Mouse (Mus musculus): ENCODE measurements around the gene Mark3. TPM values are rescaled to one million over a fixed set of nuclear protein-coding genes. Genes with fewer than 3 reads are reported as not detected.

The Mark3 gene
- polyA plus RNA-seq, 1 experiment = 4.4 TPM

DNA sequence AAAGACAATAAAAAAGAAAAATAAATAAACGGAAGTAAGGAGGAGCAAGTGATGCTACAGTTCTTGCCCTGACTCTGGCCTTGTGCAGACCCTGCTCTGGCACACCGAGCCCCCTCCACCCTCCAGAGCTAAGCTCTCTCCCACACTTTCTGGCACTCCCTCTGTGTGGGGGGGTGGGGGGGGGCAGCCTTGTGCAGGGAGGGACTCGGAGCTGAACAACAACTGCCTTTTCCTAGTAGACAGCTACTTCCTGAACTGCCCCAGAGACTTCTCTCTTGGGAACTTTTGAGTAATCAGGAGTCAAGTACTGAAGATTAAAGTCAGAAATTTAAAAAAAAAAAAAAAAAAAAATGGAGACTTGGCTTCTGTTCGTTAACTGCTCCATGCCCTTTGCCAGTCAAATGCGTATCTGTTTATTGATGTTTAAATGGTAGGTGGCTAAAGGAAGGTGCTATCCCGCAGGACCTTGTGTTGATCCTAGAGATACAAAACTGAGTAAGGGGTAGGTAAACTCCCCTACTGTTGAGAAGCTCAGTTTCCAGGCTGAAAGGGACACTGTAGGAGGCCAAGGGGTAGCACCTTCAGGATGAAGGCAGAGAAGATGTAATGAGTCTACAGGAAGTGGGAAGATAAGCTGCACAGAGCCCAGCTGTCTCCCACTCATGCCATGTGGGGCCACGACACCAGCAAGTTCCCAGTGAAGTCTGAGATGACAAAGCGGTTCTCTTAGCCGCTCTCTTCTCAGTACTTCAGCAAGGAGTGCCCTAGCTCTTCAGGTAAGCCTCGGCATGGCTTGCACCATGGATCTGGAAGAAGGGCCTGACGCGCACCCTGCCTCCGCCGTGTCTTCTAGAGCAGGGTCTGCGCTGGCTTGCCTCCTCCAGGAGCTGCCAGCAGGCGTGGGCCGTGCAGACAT, 89.2 kb downstream of the Mark3 start:
- no peaks in the 10 kb centered on the region for H3K27me3 ChIP-seq (replicated peaks)
- H3K4me1 ChIP-seq = peaks cover 53% of the 10 kb centered on the region
- no peaks in the 10 kb centered on the region for H3K9me3 ChIP-seq
- peaks cover 31% of the 10 kb centered on the region for H3K36me3 ChIP-seq (replicated peaks; ENCODE audit: low read length)
- peak; percentile 83; the same call in 2 of the 3 replicates for TF ChIP-seq GATA1 (IDR thresholded peaks at IDR 0.05; ENCODE audit: borderline replicate concordance, low read length)
- 0 out of 2 replicates have a peak, but pooled peaks have one; percentile 25 for TF ChIP-seq FLI1 (IDR thresholded peaks at IDR 0.05; ENCODE audit: low read length)
- peak overlapping the region; percentile 74 for H3K4me3 ChIP-seq (replicated peaks)

DNA sequence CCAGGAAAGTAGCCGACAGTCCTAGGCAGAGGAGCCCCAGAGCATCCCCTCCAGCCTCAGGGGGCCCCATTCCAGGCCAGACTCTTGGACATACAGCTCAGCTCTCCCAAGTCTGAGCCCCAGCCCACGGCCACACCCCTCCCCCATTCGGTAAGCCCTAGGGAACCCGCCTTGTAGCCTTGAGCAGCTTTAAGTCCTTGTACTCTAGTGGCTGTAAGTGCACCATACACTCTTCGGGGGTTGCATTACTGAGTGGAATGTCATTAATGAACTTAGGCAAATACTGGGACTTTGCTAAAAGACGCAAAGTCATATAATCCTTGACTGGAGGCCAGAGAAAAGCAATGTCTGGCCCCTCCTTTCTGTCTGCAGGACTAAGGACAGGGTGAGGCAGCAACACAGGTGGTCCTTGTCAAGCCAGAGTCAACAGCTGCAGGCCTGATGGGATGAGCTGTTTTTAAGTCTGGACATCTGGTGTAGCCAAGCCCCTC, 89.9 kb downstream of the Mark3 start:
- no peaks in the 10 kb centered on the region for H3K27me3 ChIP-seq (replicated peaks)
- peaks cover 60% of the 10 kb centered on the region for H3K4me1 ChIP-seq
- no peak for TF ChIP-seq GATA1 (IDR thresholded peaks at IDR 0.05; ENCODE audit: borderline replicate concordance, low read length)
- TF ChIP-seq FLI1 (IDR thresholded peaks at IDR 0.05; ENCODE audit: low read length) = no peak

DNA sequence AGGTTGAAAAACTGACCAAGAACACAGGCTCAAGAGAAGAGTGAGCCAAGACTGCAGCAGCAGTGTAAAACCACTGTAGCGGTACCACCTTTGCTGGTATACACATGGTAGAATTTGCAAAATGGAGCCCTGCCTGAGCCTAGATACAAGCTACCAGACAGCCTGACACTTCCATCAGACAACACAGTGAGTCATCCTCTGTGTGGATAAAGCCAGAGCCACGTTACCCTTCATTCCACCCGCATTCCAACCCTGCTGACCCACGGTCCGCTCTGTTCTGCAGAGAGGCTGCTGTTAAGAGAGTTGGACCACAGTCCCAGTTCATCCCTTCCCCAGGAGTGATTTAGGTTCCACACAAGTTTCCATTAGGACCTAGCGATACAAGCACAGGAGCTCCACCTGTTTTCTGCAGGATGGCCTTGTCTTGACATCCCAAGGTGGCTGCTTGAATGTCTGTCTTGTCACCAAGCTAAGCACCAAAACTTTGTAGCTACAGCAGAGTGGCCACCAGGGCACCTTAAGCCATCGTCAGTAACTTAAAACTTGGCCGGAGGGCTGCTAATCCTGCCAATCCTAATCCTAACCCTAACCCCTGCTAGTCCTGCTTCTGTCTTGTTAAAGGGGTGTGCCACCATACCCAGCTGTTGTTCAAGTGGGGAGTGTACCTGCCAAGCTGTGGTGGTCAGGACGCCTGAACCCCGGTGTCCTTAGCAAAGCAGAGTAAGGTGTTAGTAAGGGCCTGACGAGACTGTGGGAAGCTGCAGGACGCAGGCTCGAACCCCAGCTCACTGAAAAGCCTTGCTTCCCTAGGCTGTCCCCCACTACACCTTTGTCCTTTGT, 90.9 kb downstream of the Mark3 start:
- peaks cover 2% of the 10 kb centered on the region for H3K27me3 ChIP-seq (replicated peaks)
- H3K4me1 ChIP-seq = peaks cover 71% of the 10 kb centered on the region
- H3K36me3 ChIP-seq (replicated peaks; ENCODE audit: low read length) = peaks cover 26% of the 10 kb centered on the region
- H3K9me3 ChIP-seq = no peaks in the 10 kb centered on the region
- TF ChIP-seq GATA1 (IDR thresholded peaks at IDR 0.05; ENCODE audit: borderline replicate concordance, low read length) (no peak), FLI1 (IDR thresholded peaks at IDR 0.05; ENCODE audit: low read length) (no peak)
- no peak overlapping the region for H3K4me3 ChIP-seq (replicated peaks)

More for the DNA sequence above, 89.9 kb downstream of the Mark3 start:
- peak overlapping the region; percentile 74 for H3K4me3 ChIP-seq (replicated peaks)
- no peaks in the 10 kb centered on the region for H3K9me3 ChIP-seq
- peaks cover 25% of the 10 kb centered on the region for H3K36me3 ChIP-seq (replicated peaks; ENCODE audit: low read length)

DNA sequence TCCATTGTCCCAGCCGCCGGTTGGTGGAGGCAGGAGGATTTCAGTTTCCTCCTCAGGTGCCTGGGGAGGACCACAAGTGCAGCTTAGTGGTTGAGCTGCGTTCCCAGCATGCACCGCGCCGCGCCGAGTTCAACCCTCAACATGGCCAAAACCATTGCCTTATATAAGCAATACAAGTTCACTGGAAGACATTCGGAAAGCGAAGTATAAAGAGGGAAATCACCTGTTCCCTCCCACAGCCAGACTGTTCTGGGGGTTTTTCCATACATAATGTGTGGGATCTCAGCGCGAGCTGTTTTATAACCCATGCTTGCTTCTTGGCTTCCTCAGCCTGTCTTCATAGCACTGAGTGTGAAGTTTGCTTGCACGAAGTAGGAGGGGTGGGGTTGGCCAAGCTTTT, 92.1 kb downstream of the Mark3 start:
- H3K4me1 ChIP-seq = peaks cover 82% of the 10 kb centered on the region
- peaks cover 12% of the 10 kb centered on the region for H3K27me3 ChIP-seq (replicated peaks)
- no peaks in the 10 kb centered on the region for H3K9me3 ChIP-seq
- no peak overlapping the region for H3K4me3 ChIP-seq (replicated peaks)
- TF ChIP-seq FLI1 (IDR thresholded peaks at IDR 0.05; ENCODE audit: low read length) (no peak), GATA1 (IDR thresholded peaks at IDR 0.05; ENCODE audit: borderline replicate concordance, low read length) (no peak)
- H3K36me3 ChIP-seq (replicated peaks; ENCODE audit: low read length) = peaks cover 21% of the 10 kb centered on the region

DNA sequence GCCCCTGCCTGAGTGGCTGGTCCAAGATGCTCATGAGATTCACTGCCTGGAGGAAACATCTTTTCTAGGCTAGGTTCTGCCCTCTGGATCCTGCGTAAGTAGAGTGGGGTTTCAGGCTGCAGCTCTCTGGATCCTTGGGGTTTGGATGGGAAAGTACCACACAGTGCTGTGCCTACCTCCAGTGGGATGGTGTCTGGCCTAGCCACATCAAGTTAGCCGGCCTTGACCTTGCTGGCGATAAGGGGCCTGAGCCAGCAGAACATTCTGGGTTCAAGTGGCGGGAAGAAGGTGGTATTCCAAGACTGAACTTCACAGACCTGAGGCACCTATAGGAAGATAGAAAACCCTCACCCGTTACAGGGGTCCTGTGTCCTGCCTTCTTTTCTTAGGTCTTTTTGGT, 93.1 kb downstream of the Mark3 start:
- no peak for TF ChIP-seq FLI1 (IDR thresholded peaks at IDR 0.05; ENCODE audit: low read length)
- TF ChIP-seq GATA1 (IDR thresholded peaks at IDR 0.05; ENCODE audit: borderline replicate concordance, low read length) = no peak
- no peaks in the 10 kb centered on the region for H3K9me3 ChIP-seq
- no peak overlapping the region for H3K4me3 ChIP-seq (replicated peaks)
- peaks cover 19% of the 10 kb centered on the region for H3K36me3 ChIP-seq (replicated peaks; ENCODE audit: low read length)
- H3K27me3 ChIP-seq (replicated peaks) = peaks cover 23% of the 10 kb centered on the region
- peaks cover 93% of the 10 kb centered on the region for H3K4me1 ChIP-seq

DNA sequence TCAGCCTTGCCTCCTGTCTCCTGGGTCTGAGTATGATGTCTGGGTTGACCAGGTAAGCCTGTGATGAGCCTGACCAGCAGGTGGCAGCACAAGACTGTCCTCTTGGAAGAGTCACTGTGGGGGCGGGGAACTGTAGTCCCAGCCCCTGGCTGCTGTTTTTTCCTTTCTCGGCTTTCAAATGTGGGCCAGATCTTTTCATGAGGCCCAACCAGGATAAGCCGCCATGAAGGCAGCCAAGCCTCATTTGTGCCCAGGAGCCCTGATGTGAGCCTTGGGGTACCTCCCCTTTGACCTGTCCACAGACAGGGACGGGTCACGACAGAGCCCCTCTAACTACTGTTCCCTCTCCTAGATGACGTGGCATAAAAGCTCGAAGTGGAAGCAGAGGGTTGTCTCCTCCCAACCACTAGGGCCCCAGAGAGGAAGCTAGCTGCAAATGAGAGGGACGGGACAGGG, 94.2 kb downstream of the Mark3 start:
- no peak for TF ChIP-seq FLI1 (IDR thresholded peaks at IDR 0.05; ENCODE audit: low read length)
- no peak for TF ChIP-seq GATA1 (IDR thresholded peaks at IDR 0.05; ENCODE audit: borderline replicate concordance, low read length)
- peaks cover 32% of the 10 kb centered on the region for H3K27me3 ChIP-seq (replicated peaks)
- H3K36me3 ChIP-seq (replicated peaks; ENCODE audit: low read length) = peaks cover 19% of the 10 kb centered on the region
- H3K9me3 ChIP-seq = no peaks in the 10 kb centered on the region
- H3K4me1 ChIP-seq = peaks cover 95% of the 10 kb centered on the region
- H3K4me3 ChIP-seq (replicated peaks) = peak overlapping the region; percentile 92

DNA sequence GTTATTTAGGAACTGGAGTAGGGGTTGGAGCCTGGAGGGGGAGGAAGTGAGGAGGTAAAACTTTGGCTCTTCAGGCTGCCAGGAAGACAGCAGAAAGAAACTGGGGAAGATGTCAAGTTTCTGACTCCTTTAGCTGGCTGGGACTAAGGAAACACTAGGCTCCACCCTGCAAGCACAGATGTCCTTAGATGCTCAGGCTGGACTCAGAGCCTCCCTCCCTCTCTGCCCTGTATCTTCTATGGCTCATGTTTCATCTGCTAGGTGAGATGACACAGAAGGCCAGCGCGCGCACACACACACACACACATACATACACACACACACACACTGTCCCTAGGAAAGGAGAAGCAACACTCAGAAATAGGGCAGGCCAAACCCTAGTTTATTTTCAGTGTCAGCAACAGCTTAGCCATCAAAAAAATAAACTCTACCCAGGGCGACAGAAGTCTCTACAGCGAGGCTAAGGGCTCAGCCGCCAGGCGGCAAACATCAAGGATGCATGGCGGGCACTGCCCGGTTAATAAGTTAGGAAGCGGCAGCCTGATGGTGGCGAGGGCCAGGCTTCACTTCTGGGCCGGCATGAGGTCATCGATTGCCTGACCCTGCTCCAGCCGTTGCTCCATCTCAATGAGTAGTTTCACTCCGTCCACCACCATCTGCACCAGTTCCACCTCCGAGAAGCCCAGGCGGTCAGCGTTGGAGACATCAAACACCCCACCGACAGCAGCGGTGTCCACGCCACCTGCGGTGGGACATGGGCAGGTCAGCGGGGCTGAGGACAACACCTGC, 94.9 kb downstream of the Mark3 start:
- TF ChIP-seq GATA1 (IDR thresholded peaks at IDR 0.05; ENCODE audit: borderline replicate concordance, low read length) = no peak
- no peak for TF ChIP-seq FLI1 (IDR thresholded peaks at IDR 0.05; ENCODE audit: low read length)
- Histone ChIP-seq H3K4me3 (replicated peaks) (peak overlapping the region; percentile 92), H3K27me3 (replicated peaks) (peaks cover 40% of the 10 kb centered on the region), H3K4me1 (peaks cover 92% of the 10 kb centered on the region), H3K9me3 (no peaks in the 10 kb centered on the region), H3K36me3 (replicated peaks; ENCODE audit: low read length) (peaks cover 15% of the 10 kb centered on the region)

DNA sequence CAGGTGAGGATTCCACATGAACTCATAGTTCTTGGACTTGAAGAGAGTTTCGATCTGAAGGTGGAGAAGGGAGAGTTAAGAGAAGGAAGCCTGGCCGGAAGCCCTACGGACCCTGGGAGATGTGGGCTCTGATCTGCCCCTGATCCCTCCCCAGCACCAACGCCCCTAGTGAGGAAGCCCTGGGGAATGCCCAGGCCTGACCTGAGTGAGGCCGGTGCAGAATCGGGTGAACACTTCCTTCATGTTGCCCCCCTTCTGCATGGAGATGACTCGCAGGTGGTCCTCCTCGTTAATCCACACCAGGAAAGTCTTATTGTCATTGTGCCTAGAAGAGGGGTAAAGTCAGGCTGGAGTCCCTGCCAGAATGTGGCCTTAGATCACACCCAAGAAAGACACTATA, 95.6 kb downstream of the Mark3 start:
- Histone ChIP-seq H3K36me3 (replicated peaks; ENCODE audit: low read length) (peaks cover 12% of the 10 kb centered on the region), H3K4me1 (peaks cover 87% of the 10 kb centered on the region), H3K4me3 (replicated peaks) (no peak overlapping the region), H3K9me3 (no peaks in the 10 kb centered on the region), H3K27me3 (replicated peaks) (peaks cover 41% of the 10 kb centered on the region)
- no peak for TF ChIP-seq GATA1 (IDR thresholded peaks at IDR 0.05; ENCODE audit: borderline replicate concordance, low read length)
- TF ChIP-seq FLI1 (IDR thresholded peaks at IDR 0.05; ENCODE audit: low read length) = no peak

Measured in megakaryocyte, embryonic 14.5 days (primary cell).